Mouse (Mus musculus): ENCODE measurements around the gene Zfp36l2. TPM values are rescaled to one million over a fixed set of nuclear protein-coding genes. Genes with fewer than 3 reads are reported as not detected.
A peak's percentile ranks its signal among the peaks of the same experiment; 100 is the strongest.

The Zfp36l2 gene
- total and polyA plus RNA-seq, 3 experiments: 68.5 to 174 (median 93.6) TPM

DNA sequence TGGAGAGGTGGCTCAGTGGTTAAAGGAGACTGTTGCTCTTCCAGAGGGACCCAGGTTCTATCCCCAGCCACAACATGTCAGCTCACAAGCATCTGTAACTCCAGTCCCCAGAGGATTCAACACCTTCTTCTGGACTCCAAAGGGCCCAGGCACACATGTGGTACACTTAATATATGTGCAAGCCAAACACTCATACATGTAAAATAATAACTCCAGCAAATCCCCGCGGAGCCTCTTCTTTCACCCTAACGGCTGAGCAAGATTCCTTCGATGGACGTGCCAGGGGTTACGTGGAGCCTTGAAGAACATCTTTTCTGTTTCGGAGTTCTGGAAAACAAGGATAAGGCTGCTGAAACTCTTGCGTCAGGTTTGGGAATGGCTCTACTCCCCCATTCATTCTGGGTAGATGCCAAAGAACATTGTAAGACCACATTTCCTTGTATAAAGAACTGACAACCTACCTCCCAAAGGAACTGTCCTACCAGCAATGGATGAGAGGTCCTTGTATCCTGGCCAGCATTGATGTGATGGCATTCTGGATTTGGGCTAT, 25.5 kb downstream of the Zfp36l2 start:
- Histone ChIP-seq H3K9me3 (replicated peaks; ENCODE audit: insufficient read depth, low read length) (no peaks in the 10 kb centered on the region), H3K36me3 (ENCODE audit: control insufficient read depth in 1 of 2, insufficient read depth in 2 of 2, low read length in 2 of 2) (peaks cover 0 to 19% of the 10 kb centered on the region in 2 experiments; a peak in 2 of 4 replicates), H3K4me1 (ENCODE audit: control insufficient read depth in 1 of 2, insufficient read depth in 2 of 2, low read length in 2 of 2) (peaks cover 16 to 30% of the 10 kb centered on the region in 2 experiments), H3K4me3 (ENCODE audit: control insufficient read depth in 1 of 2, insufficient read depth in 1 of 2, low read depth in 2 of 2, low read length in 2 of 2) (no peak overlapping the region), H3K9ac (ENCODE audit: control insufficient read depth, low read depth, low read length, poor library complexity, severe bottlenecking) (no peak overlapping the region), H3K27me3 (ENCODE audit: control insufficient read depth in 1 of 2, insufficient read depth in 2 of 2, low read length in 2 of 2) (no peaks in the 10 kb centered on the region), H3K27ac (ENCODE audit: control insufficient read depth, low read depth, low read length) (0 out of 2 replicates have a peak overlapping the region, but pooled peaks have one; percentile 65), H3K79me2 (ENCODE audit: control insufficient read depth, insufficient read depth, low read length, poor library complexity) (no peaks in the 10 kb centered on the region)
- no peak for TF ChIP-seq SIN3A (IDR thresholded peaks at IDR 0.05; ENCODE audit: low read length)
- no peak for TF ChIP-seq UBTF (IDR thresholded peaks at IDR 0.05; ENCODE audit: borderline replicate concordance, insufficient read depth, low read depth, low read length)
- no peak for TF ChIP-seq MYB (IDR thresholded peaks at IDR 0.05; ENCODE audit: low read depth, low read length)
- TF ChIP-seq TBP (IDR thresholded peaks at IDR 0.05; ENCODE audit: low read depth, low read length): no peak
- TF ChIP-seq USF2 (IDR thresholded peaks at IDR 0.05; ENCODE audit: borderline replicate concordance in 1 of 2, insufficient read depth in 1 of 2, low read depth in 1 of 2, low read length in 2 of 2): no peak
- no peak for TF ChIP-seq CTCF (IDR thresholded peaks at IDR 0.05 in 2 of 3, conservative IDR thresholded peaks at IDR 0.05 in 1 of 3; ENCODE audit: control insufficient read depth in 1 of 3, insufficient read depth in 1 of 3, low read depth in 2 of 3, low read length in 3 of 3, poor library complexity in 1 of 3, severe bottlenecking in 1 of 3)
- no peak for TF ChIP-seq TCF12 (IDR thresholded peaks at IDR 0.05; ENCODE audit: low read depth, low read length)
- no peak for TF ChIP-seq MAZ (IDR thresholded peaks at IDR 0.05; ENCODE audit: low read depth, low read length)
- TF ChIP-seq RCOR1 (IDR thresholded peaks at IDR 0.05; ENCODE audit: low read depth, low read length): no peak
- TF ChIP-seq E2F4 (IDR thresholded peaks at IDR 0.05; ENCODE audit: borderline replicate concordance, low read depth, low read length): no peak
- no peak for TF ChIP-seq MEF2A (IDR thresholded peaks at IDR 0.05; ENCODE audit: extremely low read depth, insufficient replicate concordance, low read depth, low read length, poor library complexity, severe bottlenecking)
- TF ChIP-seq JUND (IDR thresholded peaks at IDR 0.05; ENCODE audit: low read depth, low read length): no peak
- no peak for DNase-seq (ENCODE audit: low read depth, low spot score)

DNA sequence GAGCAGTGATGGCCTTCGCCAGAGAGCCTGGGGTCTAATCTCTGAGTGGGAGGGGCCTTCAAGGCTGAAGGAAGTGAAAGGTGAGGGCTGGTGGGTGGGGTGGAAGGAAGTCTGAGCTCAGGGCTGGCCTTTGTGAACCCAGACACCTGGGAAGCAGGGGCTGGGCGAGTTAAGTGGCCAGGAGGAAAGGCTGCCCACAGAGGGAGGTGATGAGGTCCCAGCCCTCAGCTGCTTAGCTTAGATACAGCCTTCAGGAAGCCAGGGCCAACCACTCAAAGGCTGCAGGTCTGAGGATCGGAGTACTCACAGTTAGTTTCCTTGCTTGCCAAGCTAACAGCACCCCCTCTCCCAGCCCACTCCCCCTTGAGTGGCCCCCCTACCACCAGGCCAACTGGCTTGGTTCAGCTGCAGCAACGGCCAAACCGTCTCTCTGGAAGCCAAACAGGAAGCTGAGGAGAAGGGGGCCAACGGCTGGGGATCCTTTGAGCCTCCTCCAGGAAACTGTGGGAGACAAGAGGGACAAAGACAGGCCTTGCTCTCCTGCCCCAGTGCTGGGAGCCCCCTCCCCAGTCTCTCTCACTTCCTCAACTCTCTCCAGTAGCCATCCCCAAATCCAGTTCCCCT, 26.4 kb downstream of the Zfp36l2 start:
- peaks cover 0 to 27% of the 10 kb centered on the region in 2 experiments; a peak in 2 of 4 replicates for H3K36me3 ChIP-seq (ENCODE audit: control insufficient read depth in 1 of 2, insufficient read depth in 2 of 2, low read length in 2 of 2)
- peak overlapping the region; percentile 56 for H3K9ac ChIP-seq (ENCODE audit: control insufficient read depth, low read depth, low read length, poor library complexity, severe bottlenecking)
- peak; percentile 84 for DNase-seq (ENCODE audit: low read depth, low spot score)
- H3K27ac ChIP-seq (ENCODE audit: control insufficient read depth, low read depth, low read length): peak overlapping the region; percentile 65
- H3K4me3 ChIP-seq (ENCODE audit: control insufficient read depth in 1 of 2, insufficient read depth in 1 of 2, low read depth in 2 of 2, low read length in 2 of 2): peak overlapping the region; percentile 13 to 31; a peak in 3 of 4 replicates
- H3K9me3 ChIP-seq (replicated peaks; ENCODE audit: insufficient read depth, low read length): no peaks in the 10 kb centered on the region
- peaks cover 3% of the 10 kb centered on the region; the same call in 1 of the 2 replicates for H3K79me2 ChIP-seq (ENCODE audit: control insufficient read depth, insufficient read depth, low read length, poor library complexity)
- peaks cover 22 to 38% of the 10 kb centered on the region in 2 experiments for H3K4me1 ChIP-seq (ENCODE audit: control insufficient read depth in 1 of 2, insufficient read depth in 2 of 2, low read length in 2 of 2)
- no peaks in the 10 kb centered on the region for H3K27me3 ChIP-seq (ENCODE audit: control insufficient read depth in 1 of 2, insufficient read depth in 2 of 2, low read length in 2 of 2)
- no peak for TF ChIP-seq NRF1 (IDR thresholded peaks at IDR 0.05; ENCODE audit: insufficient read depth, low read depth, low read length, poor library complexity, severe bottlenecking)
- peak; percentile 94 for TF ChIP-seq MYB (IDR thresholded peaks at IDR 0.05; ENCODE audit: low read depth, low read length)
- no peak for TF ChIP-seq SMC3 (IDR thresholded peaks at IDR 0.05; ENCODE audit: low read depth, low read length)
- TF ChIP-seq ZKSCAN1 (IDR thresholded peaks at IDR 0.05; ENCODE audit: low read depth, low read length): no peak
- no peak for TF ChIP-seq ZNF384 (IDR thresholded peaks at IDR 0.05; ENCODE audit: low read depth, low read length)
- TF ChIP-seq RAD21 (IDR thresholded peaks at IDR 0.05; ENCODE audit: low read depth, low read length): no peak
- no peak for TF ChIP-seq MAFK (IDR thresholded peaks at IDR 0.05; ENCODE audit: borderline replicate concordance, low read depth, low read length)
- TF ChIP-seq TCF12 (IDR thresholded peaks at IDR 0.05; ENCODE audit: low read depth, low read length): no peak; the same call in 1 of the 2 replicates
- peak; percentile 6; the same call in 1 of the 2 replicates for TF ChIP-seq ELF1 (IDR thresholded peaks at IDR 0.05; ENCODE audit: low read depth, low read length)
- TF ChIP-seq CHD1 (IDR thresholded peaks at IDR 0.05; ENCODE audit: low read depth, low read length): no peak
- peak; percentile 37; the same call in 1 of the 2 replicates for TF ChIP-seq MAZ (IDR thresholded peaks at IDR 0.05; ENCODE audit: low read depth, low read length)
- no peak; the same call in 1 of the 2 replicates for TF ChIP-seq SIN3A (IDR thresholded peaks at IDR 0.05; ENCODE audit: low read length)
- peak; percentile 37; the same call in 1 of the 2 replicates for TF ChIP-seq HCFC1 (IDR thresholded peaks at IDR 0.05; ENCODE audit: low read depth, low read length)
- peak; percentile 49 for TF ChIP-seq NELFE (IDR thresholded peaks at IDR 0.05; ENCODE audit: low read depth, low read length)
- TF ChIP-seq TBP (IDR thresholded peaks at IDR 0.05; ENCODE audit: low read depth, low read length): 0 out of 2 replicates have a peak, but pooled peaks have one; percentile 50
- no peak for TF ChIP-seq MXI1 (IDR thresholded peaks at IDR 0.05; ENCODE audit: low read depth, low read length)
- TF ChIP-seq EP300 (IDR thresholded peaks at IDR 0.05; ENCODE audit: low read depth in 1 of 2, low read length in 2 of 2): peak; percentile 30 to 65; a peak in 3 of 4 replicates
- no peak for TF ChIP-seq MAX (IDR thresholded peaks at IDR 0.05; ENCODE audit: low read length)
- TF ChIP-seq POLR2AphosphoS2 (IDR thresholded peaks at IDR 0.05; ENCODE audit: low read length): no peak; the same call in 1 of the 2 replicates
- TF ChIP-seq E2F4 (IDR thresholded peaks at IDR 0.05; ENCODE audit: borderline replicate concordance, low read depth, low read length): no peak
- TF ChIP-seq ZC3H11A (IDR thresholded peaks at IDR 0.05; ENCODE audit: low read depth, low read length): no peak
- no peak for TF ChIP-seq GABPA (IDR thresholded peaks at IDR 0.05; ENCODE audit: low read depth, low read length)
